Mouse (Mus musculus): Measurements from ENCODE around the gene Lgals3bp. TPM values are rescaled to one million over a fixed set of nuclear protein-coding genes. Genes with fewer than 3 reads are reported as not detected.

Gene Lgals3bp
- polyA plus RNA-seq, 1 experiment: 7.0 TPM

GRCm38 (mm10) chr11:118418834-118419504 lies 17.1 kb upstream of the Lgals3bp start, which contains the start of gene Cant1:
TSS of gene Cant1 (minus strand) at chr11:118419086.
- TF ChIP-seq POLR2A (IDR thresholded peaks at IDR 0.05; ENCODE audit: borderline replicate concordance, extremely low read depth, insufficient read depth, insufficient read length, poor library complexity, severe bottlenecking): peak; percentile 98
- TF ChIP-seq CTCF (IDR thresholded peaks at IDR 0.05; ENCODE audit: borderline replicate concordance, extremely low read depth, insufficient read depth, insufficient read length): no peak
- peak; percentile 100 for DNase-seq (ENCODE audit: low read depth)

GRCm38 (mm10) chr11:118418442-118418833 lies 16.5 kb upstream of the Lgals3bp start:
- TF ChIP-seq POLR2A (IDR thresholded peaks at IDR 0.05; ENCODE audit: borderline replicate concordance, extremely low read depth, insufficient read depth, insufficient read length, poor library complexity, severe bottlenecking) (no peak), CTCF (IDR thresholded peaks at IDR 0.05; ENCODE audit: borderline replicate concordance, extremely low read depth, insufficient read depth, insufficient read length) (no peak)
- no peak for DNase-seq (ENCODE audit: low read depth)

- DNase-seq (ENCODE audit: low read depth): no peak
- TF ChIP-seq POLR2A (IDR thresholded peaks at IDR 0.05; ENCODE audit: borderline replicate concordance, extremely low read depth, insufficient read depth, insufficient read length, poor library complexity, severe bottlenecking) (no peak), CTCF (IDR thresholded peaks at IDR 0.05; ENCODE audit: borderline replicate concordance, extremely low read depth, insufficient read depth, insufficient read length) (no peak)
Observed at GRCm38 (mm10) chr11:118417496-118417895, 15.6 kb upstream of the Lgals3bp start.

- no peak for TF ChIP-seq POLR2A (IDR thresholded peaks at IDR 0.05; ENCODE audit: borderline replicate concordance, extremely low read depth, insufficient read depth, insufficient read length, poor library complexity, severe bottlenecking)
- TF ChIP-seq CTCF (IDR thresholded peaks at IDR 0.05; ENCODE audit: borderline replicate concordance, extremely low read depth, insufficient read depth, insufficient read length): no peak
- no peak for DNase-seq (ENCODE audit: low read depth)
Observed at GRCm38 (mm10) chr11:118416046-118416445, 14.2 kb upstream of the Lgals3bp start.

GRCm38 (mm10) chr11:118415630-118416029 lies 13.7 kb upstream of the Lgals3bp start:
- no peak for TF ChIP-seq POLR2A (IDR thresholded peaks at IDR 0.05; ENCODE audit: borderline replicate concordance, extremely low read depth, insufficient read depth, insufficient read length, poor library complexity, severe bottlenecking)
- no peak for TF ChIP-seq CTCF (IDR thresholded peaks at IDR 0.05; ENCODE audit: borderline replicate concordance, extremely low read depth, insufficient read depth, insufficient read length)
- no peak for DNase-seq (ENCODE audit: low read depth)

GRCm38 (mm10) chr11:118414270-118414669 lies 12.4 kb upstream of the Lgals3bp start:
- DNase-seq (ENCODE audit: low read depth): no peak
- TF ChIP-seq POLR2A (IDR thresholded peaks at IDR 0.05; ENCODE audit: borderline replicate concordance, extremely low read depth, insufficient read depth, insufficient read length, poor library complexity, severe bottlenecking) (no peak), CTCF (IDR thresholded peaks at IDR 0.05; ENCODE audit: borderline replicate concordance, extremely low read depth, insufficient read depth, insufficient read length) (no peak)

GRCm38 (mm10) chr11:118413055-118413454 lies 11.2 kb upstream of the Lgals3bp start:
- DNase-seq (ENCODE audit: low read depth): peak; percentile 71
- no peak for TF ChIP-seq CTCF (IDR thresholded peaks at IDR 0.05; ENCODE audit: borderline replicate concordance, extremely low read depth, insufficient read depth, insufficient read length)
- TF ChIP-seq POLR2A (IDR thresholded peaks at IDR 0.05; ENCODE audit: borderline replicate concordance, extremely low read depth, insufficient read depth, insufficient read length, poor library complexity, severe bottlenecking): no peak

- DNase-seq (ENCODE audit: low read depth): no peak
Observed at GRCm38 (mm10) chr11:118412601-118413000, 10.7 kb upstream of the Lgals3bp start.

GRCm38 (mm10) chr11:118411271-118411670 lies 9.4 kb upstream of the Lgals3bp start:
- no peak for TF ChIP-seq CTCF (IDR thresholded peaks at IDR 0.05; ENCODE audit: borderline replicate concordance, extremely low read depth, insufficient read depth, insufficient read length)
- TF ChIP-seq POLR2A (IDR thresholded peaks at IDR 0.05; ENCODE audit: borderline replicate concordance, extremely low read depth, insufficient read depth, insufficient read length, poor library complexity, severe bottlenecking): no peak
- DNase-seq (ENCODE audit: low read depth): no peak

More at GRCm38 (mm10) chr11:118412601-118413000, 10.7 kb upstream of the Lgals3bp start:
- TF ChIP-seq CTCF (IDR thresholded peaks at IDR 0.05; ENCODE audit: borderline replicate concordance, extremely low read depth, insufficient read depth, insufficient read length) (no peak), POLR2A (IDR thresholded peaks at IDR 0.05; ENCODE audit: borderline replicate concordance, extremely low read depth, insufficient read depth, insufficient read length, poor library complexity, severe bottlenecking) (no peak)

GRCm38 (mm10) chr11:118410479-118410878 lies 8.6 kb upstream of the Lgals3bp start:
- DNase-seq (ENCODE audit: low read depth): no peak
- TF ChIP-seq POLR2A (IDR thresholded peaks at IDR 0.05; ENCODE audit: borderline replicate concordance, extremely low read depth, insufficient read depth, insufficient read length, poor library complexity, severe bottlenecking) (no peak), CTCF (IDR thresholded peaks at IDR 0.05; ENCODE audit: borderline replicate concordance, extremely low read depth, insufficient read depth, insufficient read length) (no peak)

- TF ChIP-seq CTCF (IDR thresholded peaks at IDR 0.05; ENCODE audit: borderline replicate concordance, extremely low read depth, insufficient read depth, insufficient read length): no peak
- no peak for TF ChIP-seq POLR2A (IDR thresholded peaks at IDR 0.05; ENCODE audit: borderline replicate concordance, extremely low read depth, insufficient read depth, insufficient read length, poor library complexity, severe bottlenecking)
- no peak for DNase-seq (ENCODE audit: low read depth)
Observed at GRCm38 (mm10) chr11:118410073-118410444, 8.2 kb upstream of the Lgals3bp start.

All from brain, embryonic 14.5 days (tissue).